Mouse (Mus musculus) lung, embryonic 14.5 days (tissue): ENCODE results near the gene Apmap. TPM values are rescaled to one million over a fixed set of nuclear protein-coding genes. Genes with fewer than 3 reads are reported as not detected.
"Not testable (repeated sequence)": the region's sequence is repeated elsewhere in the genome, so short reads cannot be mapped to it uniquely, and the experiment has no call there.

Source experiments
- ATAC-seq: fragments of 200-750 bp; cut with Nextera tagmentation; 2 replicates; pipeline ENCODE4 v1.8.0; 2017; ENCODE audit warnings: mild to moderate bottlenecking, moderate TSS enrichment, moderate library complexity; ENCODE audit not compliant: insufficient read depth
- DNase-seq: peaks from one replicate; pipeline ENCODE4 v3.0.0-alpha.2; 2015
- H3K27ac ChIP-seq: fragments of 300-500 bp; sonication (generic); 2 replicates; pipeline ENCODE4 v1.5.1; 2014; ENCODE audit warnings: low read depth, mild to moderate bottlenecking, moderate library complexity
- H3K27me3 ChIP-seq: fragments of 300-500 bp; sonication (generic); 2 replicates; pipeline ENCODE4 v1.6.1; 2014; ENCODE audit warnings: low read length, control low read depth; ENCODE audit not compliant: insufficient read depth
- H3K36me3 ChIP-seq: fragments of 300-500 bp; sonication (generic); 2 replicates; pipeline ENCODE4 v1.6.1; 2014; ENCODE audit warnings: control low read depth; ENCODE audit not compliant: insufficient read depth
- H3K4me1 ChIP-seq: fragments of 300-500 bp; sonication (generic); 2 replicates; pipeline ENCODE4 v1.6.1; 2014; ENCODE audit warnings: antibody characterized with exemption, control low read depth; ENCODE audit not compliant: insufficient read depth
- H3K4me2 ChIP-seq: fragments of 300-500 bp; sonication (generic); 2 replicates; pipeline ENCODE4 v1.6.1; 2014; ENCODE audit warnings: mild to moderate bottlenecking
- H3K4me3 ChIP-seq: fragments of 300-500 bp; sonication (generic); 2 replicates; pipeline ENCODE4 v1.5.1; 2014; ENCODE audit warnings: low read depth, low read length
- H3K9ac ChIP-seq: fragments of 300-500 bp; sonication (generic); 2 replicates; pipeline ENCODE4 v1.6.1; 2014
- H3K9me3 ChIP-seq: fragments of 300-500 bp; sonication (generic); 2 replicates; pipeline ENCODE4 v1.6.1; 2016; ENCODE audit warnings: low read depth, low read length, control low read depth
- CTCF ChIP-seq: IDR thresholded peaks from 2 replicates; pipeline ENCODE4 v1.5.1; 2016; ENCODE audit warnings: antibody characterized with exemption, low read depth
- WGBS: fragments of 180-500 bp; shearing (Covaris S2); extraction: QIAGEN DNeasy Blood & Tissue Kit; methylation state at CpG from one replicate; pipeline ENCODE4 v1.1.7; 2014; 5-methylcytosine and 5-hydroxymethylcytosine counted together
- polyA plus RNA-seq: library from polyadenylated mRNA; unstranded; fragments of >200 nt; fragmentation: Nextera tagmentation; extraction: Ambion mirVana; gene quantifications from 2 replicates; pipeline ENCODE4 v1.2.1, GENCODE M21; 2014

Gene Apmap
- polyA plus RNA-seq, 1 experiment from 2014 or later, result 48.2 TPM

- H3K9ac ChIP-seq, result no peak overlapping the region
- H3K4me1 ChIP-seq, result no peaks in the 10 kb centered on the region
- H3K9me3 ChIP-seq, result no peaks in the 10 kb centered on the region
- WGBS, result 63% methylated on average over 2 of the region's 2 CpGs
- no peak for TF ChIP-seq CTCF
- H3K4me3 ChIP-seq, result no peak overlapping the region
- no peak overlapping the region for H3K4me2 ChIP-seq
- DNase-seq (peak; percentile 16), ATAC-seq (no peak; the same call in 1 of the 2 replicates)
- H3K27ac ChIP-seq, result no peak overlapping the region
- no peaks in the 10 kb centered on the region for H3K27me3 ChIP-seq
- H3K36me3 ChIP-seq, result no peaks in the 10 kb centered on the region
Observed at GRCm38 (mm10) chr2:150567051-150567450, 41.3 kb downstream of the Apmap start.

DNA sequence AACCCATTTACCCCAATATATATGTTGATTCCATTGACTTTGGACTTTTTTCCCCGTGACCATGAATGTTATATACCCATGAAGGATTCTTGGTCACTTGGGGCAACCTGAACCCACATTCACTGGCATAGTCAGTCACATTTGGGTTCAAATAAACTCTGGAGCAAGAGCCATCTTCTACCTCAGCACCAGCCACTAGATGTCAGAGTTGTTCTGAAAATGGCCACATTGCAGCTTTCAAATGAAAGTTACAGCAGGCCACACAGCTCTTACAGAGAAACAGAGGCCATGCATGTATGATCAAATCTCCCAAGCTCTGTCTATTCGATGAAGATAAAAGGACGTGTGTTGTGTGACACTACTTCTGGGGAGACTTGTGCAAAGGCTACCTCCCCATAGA lies 49.8 kb downstream of the Apmap start:
- DNase-seq (peak; percentile 61), ATAC-seq (0 out of 2 replicates have a peak, but pooled peaks have one; percentile 24)
- H3K27me3 ChIP-seq, result no peaks in the 10 kb centered on the region
- H3K4me3 ChIP-seq, result no peak overlapping the region
- H3K27ac ChIP-seq, result no peak overlapping the region
- no peaks in the 10 kb centered on the region for H3K4me1 ChIP-seq
- no peak overlapping the region for H3K9ac ChIP-seq
- no peaks in the 10 kb centered on the region for H3K36me3 ChIP-seq
- 52% methylated on average over 3 of the region's 3 CpGs for WGBS
- peak; percentile 57 for TF ChIP-seq CTCF
- no peaks in the 10 kb centered on the region for H3K9me3 ChIP-seq
- no peak overlapping the region for H3K4me2 ChIP-seq

- H3K36me3 ChIP-seq, H3K4me3 ChIP-seq, H3K27me3 ChIP-seq, H3K27ac ChIP-seq, H3K4me1 ChIP-seq, H3K4me2 ChIP-seq, H3K9me3 ChIP-seq, DNase-seq, ATAC-seq, H3K9ac ChIP-seq: not testable (repeated sequence)
- 74% methylated on average over 10 of the region's 10 CpGs for WGBS
Observed at GRCm38 (mm10) chr2:150549576-150549975, 58.8 kb downstream of the Apmap start.

Other genes with a start within 250 kb of the Apmap start
- gene 3300002I08Rik, start 245.8 kb downstream of the Apmap start, polyA plus RNA-seq, result 7.0 and 8.6 TPM in 2 replicates
- gene Zfp442, start 157.1 kb downstream of the Apmap start, polyA plus RNA-seq, result 8.0 and 8.7 TPM in 2 replicates
- gene Zfp345, start 123.5 kb downstream of the Apmap start, polyA plus RNA-seq, result 0.26 and 0.28 TPM in 2 replicates
- 0.32 and 0.39 TPM in 2 replicates for gene Cst7, start 38.2 kb downstream of the Apmap start, polyA plus RNA-seq
- 5.3 and 5.9 TPM in 2 replicates for gene Acss1, start 59.9 kb upstream of the Apmap start, polyA plus RNA-seq
- not detected in 2 replicates for gene Vsx1, start 80.8 kb upstream of the Apmap start, polyA plus RNA-seq
- 32.7 and 33.7 TPM in 2 replicates for gene Entpd6, start 140.5 kb upstream of the Apmap start, polyA plus RNA-seq
- gene Pygb, start 178.2 kb upstream of the Apmap start, polyA plus RNA-seq, result 52.6 and 58.3 TPM in 2 replicates